Mouse (Mus musculus) thymus, adult 2 months (tissue): ENCODE data around the gene Gtf3a. TPM values are rescaled to one million over a fixed set of nuclear protein-coding genes. Genes with fewer than 3 reads are reported as not detected.
"Not testable (repeated sequence)": the region's sequence is repeated elsewhere in the genome, so short reads cannot be mapped to it uniquely, and the experiment has no call there.

ENCODE experiments used
- DNase-seq: peaks from one replicate; pipeline ENCODE4 v3.0.0; 2021
- H3K27ac ChIP-seq: fragments of 200-500 bp; 2 replicates; pipeline ENCODE4 v1.5.1; 2012; ENCODE audit warnings: low read length, control low read depth; ENCODE audit not compliant: control insufficient read depth, insufficient read depth
- H3K27me3 ChIP-seq: fragments of 200-500 bp; 2 replicates; pipeline ENCODE4 v1.6.1; 2012; ENCODE audit warnings: mild to moderate bottlenecking, low read length, moderate library complexity, mixed read lengths; ENCODE audit not compliant: control insufficient read depth, insufficient read depth
- H3K36me3 ChIP-seq: fragments of 200-500 bp; 2 replicates; pipeline ENCODE4 v1.6.1; 2012; ENCODE audit warnings: mild to moderate bottlenecking, low read length, moderate library complexity; ENCODE audit not compliant: control insufficient read depth, insufficient read depth
- H3K4me1 ChIP-seq: fragments of 200-500 bp; replicated peaks from 2 replicates; pipeline ENCODE4 v1.6.1; 2012; ENCODE audit warnings: low read length; ENCODE audit not compliant: control insufficient read depth, insufficient read depth
- H3K4me3 ChIP-seq: fragments of 200-500 bp; 2 replicates; pipeline ENCODE4 v1.5.1; 2012; ENCODE audit warnings: mild to moderate bottlenecking, low read length, control low read depth, moderate library complexity; ENCODE audit not compliant: control insufficient read depth, insufficient read depth
- CTCF ChIP-seq: fragments of 200-500 bp; IDR thresholded peaks from 2 replicates; pipeline ENCODE4 v1.5.1; 2012; ENCODE audit warnings: mild to moderate bottlenecking, control low read depth, low read length, moderate library complexity, borderline replicate concordance; ENCODE audit not compliant: control insufficient read depth, poor library complexity, insufficient read depth; ENCODE audit errors: extremely low read depth
- POLR2A ChIP-seq: fragments of 200-500 bp; IDR thresholded peaks from 2 replicates; pipeline ENCODE4 v1.6.1; 2012; ENCODE audit warnings: mild to moderate bottlenecking, low read length, control low read depth, moderate library complexity; ENCODE audit not compliant: control insufficient read depth, poor library complexity, insufficient read depth; ENCODE audit errors: extremely low read depth
- WGBS: fragments of 180-500 bp; shearing (Covaris S2); methylation state at CpG from one replicate; pipeline ENCODE4 v1.1.7; 2018; 5-methylcytosine and 5-hydroxymethylcytosine counted together
- polyA plus RNA-seq: library from polyadenylated mRNA; depleted of rRNA; stranded (reverse); fragments of >200 nt; gene quantifications from 2 replicates; pipeline ENCODE4 v1.2.3, GENCODE M21; 2012

Gtf3a gene
- polyA plus RNA-seq, 1 experiment: 85.9 TPM

DNA sequence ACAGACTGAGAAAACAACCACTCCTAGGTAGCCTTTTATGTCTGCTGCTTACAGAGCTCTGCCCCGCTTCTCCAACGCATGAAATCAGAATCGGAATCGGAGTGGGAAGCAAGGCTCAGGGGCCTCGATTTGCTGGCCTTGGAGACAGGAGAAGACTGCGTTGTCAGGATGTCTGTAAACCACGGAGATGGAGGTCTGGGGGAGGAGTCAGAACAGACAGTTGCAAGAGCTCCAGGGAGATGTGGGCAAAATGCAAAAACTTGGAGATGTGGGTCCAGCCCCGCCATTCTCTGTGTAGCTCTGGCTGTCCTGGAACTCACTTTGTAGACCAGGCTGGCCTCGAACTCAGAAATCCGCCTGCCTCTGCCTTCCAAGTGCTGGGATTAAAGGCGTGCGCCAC, 15.0 kb upstream of the Gtf3a start:
- Histone ChIP-seq H3K27me3 (no peaks in the 10 kb centered on the region), H3K27ac (no peak overlapping the region), H3K4me1 (no peaks in the 10 kb centered on the region), H3K4me3 (no peak overlapping the region), H3K36me3 (no peaks in the 10 kb centered on the region)
- no peak for DNase-seq
- WGBS: 80% methylated on average over 12 of the region's 12 CpGs
- TF ChIP-seq POLR2A (no peak), CTCF (no peak)

DNA sequence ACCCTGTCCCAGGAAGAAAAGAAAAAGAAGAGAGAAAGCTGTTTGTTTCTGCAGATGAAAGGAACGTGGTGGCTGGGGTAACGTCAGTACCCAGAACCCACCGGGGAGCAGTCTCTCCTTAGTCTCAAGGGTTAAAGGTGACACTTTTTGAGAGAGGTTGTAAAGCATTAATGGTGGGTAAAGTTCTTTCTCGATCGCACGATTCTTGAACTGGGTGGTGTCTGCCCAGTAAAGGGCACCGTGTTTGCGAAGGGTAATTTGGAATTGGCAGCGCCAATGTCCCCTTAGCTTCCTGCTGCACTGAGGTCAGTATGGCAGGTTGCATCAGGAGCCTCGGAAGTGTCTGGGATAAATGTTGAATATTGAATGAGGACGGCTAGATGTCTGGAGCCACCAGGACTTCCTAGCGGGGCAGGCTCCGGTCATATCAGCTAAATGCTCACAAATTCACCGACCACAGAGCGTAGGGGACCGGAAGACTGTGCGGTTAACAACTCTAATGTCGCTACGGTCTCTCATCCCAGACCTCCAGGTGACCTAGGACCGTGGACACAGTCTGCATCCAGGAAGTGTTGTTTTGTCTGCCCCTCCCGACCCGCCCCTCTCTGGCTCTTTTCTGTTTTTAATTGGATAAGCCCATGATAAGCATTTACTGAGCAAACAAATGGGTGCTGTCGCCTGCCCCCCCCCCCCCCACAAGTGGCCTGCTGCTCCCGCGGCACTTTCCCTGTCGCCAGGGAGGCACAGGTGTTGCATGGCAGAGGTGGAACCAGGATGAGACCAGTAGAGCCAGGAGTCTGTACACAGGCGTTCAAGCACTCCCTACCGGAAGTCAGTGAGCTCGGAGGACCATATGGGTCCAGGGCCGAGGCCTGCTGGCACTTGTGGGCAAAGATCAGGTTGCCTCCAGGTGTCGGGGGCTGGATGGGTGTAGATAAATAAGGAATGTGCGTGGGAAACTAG, 10.6 kb upstream of the Gtf3a start:
- DNase-seq: no peak
- Histone ChIP-seq H3K27ac (no peak overlapping the region), H3K27me3 (no peaks in the 10 kb centered on the region), H3K36me3 (no peaks in the 10 kb centered on the region), H3K4me3 (no peak overlapping the region), H3K4me1 (no peaks in the 10 kb centered on the region)
- WGBS: 90% methylated on average over 32 of the region's 32 CpGs
- no peak for TF ChIP-seq CTCF
- TF ChIP-seq POLR2A: no peak

DNA sequence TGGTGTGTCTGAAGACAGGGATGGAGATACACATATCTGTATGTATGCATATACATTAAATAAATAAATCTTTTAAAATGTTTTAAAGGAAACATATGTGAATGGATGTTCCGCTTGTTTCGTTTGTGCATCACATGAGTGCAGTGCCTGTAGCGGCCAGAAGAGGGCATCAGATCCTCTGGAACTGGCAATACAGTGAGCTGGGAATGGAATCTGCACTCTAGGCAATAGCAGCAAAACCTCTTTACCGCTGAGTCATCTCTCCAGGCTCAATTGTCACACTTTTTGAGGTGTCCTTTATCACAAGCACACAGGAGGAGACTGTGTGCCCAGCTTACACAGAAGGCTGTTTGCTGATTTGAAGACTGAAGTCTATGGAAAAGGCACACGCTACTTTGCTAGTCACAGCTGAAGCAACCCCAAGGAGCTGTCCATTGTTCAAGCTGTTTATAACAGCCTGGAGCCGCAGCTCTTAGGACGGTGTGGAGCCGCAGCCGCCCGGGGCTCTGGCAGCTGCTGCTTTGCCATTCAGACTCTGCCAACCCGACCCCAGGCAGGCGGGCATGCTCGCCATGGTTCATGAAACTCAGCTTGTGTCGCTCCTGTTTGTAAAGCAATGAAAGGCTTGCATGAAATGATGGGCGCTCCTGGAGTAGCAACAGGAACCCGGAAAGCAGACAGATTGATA, 9.2 kb upstream of the Gtf3a start:
- Histone ChIP-seq H3K4me3 (no peak overlapping the region), H3K4me1 (no peaks in the 10 kb centered on the region), H3K27ac (no peak overlapping the region), H3K36me3 (no peaks in the 10 kb centered on the region), H3K27me3 (no peaks in the 10 kb centered on the region)
- TF ChIP-seq POLR2A (no peak), CTCF (no peak)
- WGBS: 92% methylated on average over 16 of the region's 16 CpGs
- no peak for DNase-seq

DNA sequence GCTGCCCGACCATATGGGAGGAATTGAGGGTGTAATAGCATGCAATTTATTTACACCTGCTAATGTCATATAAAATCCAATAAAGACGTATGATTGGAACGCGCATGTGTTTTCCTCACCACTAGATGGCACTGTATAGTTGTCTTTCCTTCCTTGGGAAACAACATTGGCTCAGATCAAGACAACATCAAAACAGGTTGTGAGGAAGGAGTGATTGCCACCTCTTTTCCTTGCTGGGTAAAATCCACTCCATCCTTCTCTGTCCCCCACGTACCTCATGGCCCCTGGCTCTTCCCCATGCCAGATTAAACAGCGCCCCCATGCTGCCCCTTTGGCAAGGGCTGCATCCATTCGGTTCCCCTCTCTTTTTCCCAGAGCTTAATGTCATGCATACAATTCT, 8.2 kb upstream of the Gtf3a start:
- H3K36me3 ChIP-seq: no peaks in the 10 kb centered on the region
- no peak for DNase-seq
- no peaks in the 10 kb centered on the region for H3K4me1 ChIP-seq
- H3K27ac ChIP-seq: no peak overlapping the region
- no peak overlapping the region for H3K4me3 ChIP-seq
- 28% methylated on average over 7 of the region's 7 CpGs for WGBS
- no peaks in the 10 kb centered on the region for H3K27me3 ChIP-seq
- TF ChIP-seq CTCF (peak; percentile 62; the same call in 1 of the 2 replicates), POLR2A (no peak)

DNA sequence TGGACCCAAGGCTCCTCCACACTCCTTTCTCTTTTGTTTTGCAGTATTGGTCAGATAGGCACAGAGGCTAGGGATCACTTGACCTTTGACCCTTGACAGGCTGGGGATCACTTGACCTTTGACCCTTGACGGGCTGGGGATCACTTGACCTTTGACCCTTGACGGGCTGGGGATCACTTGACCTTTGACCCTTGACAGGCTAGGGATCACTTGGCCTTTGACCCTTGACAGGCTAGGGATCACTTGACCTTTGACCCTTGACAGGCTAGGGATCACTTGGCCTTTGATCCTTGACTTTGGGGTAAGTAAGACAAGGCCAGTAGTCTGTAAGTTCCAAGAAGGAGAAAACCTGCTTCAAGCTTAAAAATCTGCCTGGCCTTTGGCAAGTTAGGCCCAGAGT, 6.5 kb upstream of the Gtf3a start:
- H3K4me1 ChIP-seq, H3K27me3 ChIP-seq, H3K27ac ChIP-seq, DNase-seq, H3K4me3 ChIP-seq, H3K36me3 ChIP-seq: not testable (repeated sequence)
- WGBS: 84% methylated on average over 2 of the region's 2 CpGs

DNA sequence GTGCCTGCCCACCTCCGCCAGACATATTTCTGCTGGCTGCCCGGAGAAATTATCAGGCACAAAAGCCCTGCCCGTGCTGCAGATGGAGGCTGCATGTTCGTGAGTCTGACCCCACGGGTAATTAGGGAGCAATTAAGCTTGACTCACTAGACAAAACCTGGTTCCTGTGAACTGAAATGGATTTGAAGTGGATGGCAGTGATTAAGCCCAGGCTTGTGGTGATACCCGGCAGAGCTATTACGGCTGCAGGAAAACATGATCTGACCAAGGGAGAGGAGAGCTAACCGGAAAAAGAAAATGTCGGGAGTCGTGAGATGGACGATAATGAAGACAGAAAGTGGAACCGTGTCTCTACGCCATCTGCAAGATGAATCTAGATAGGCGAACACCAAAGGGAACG, 5.5 kb upstream of the Gtf3a start:
- WGBS: 88% methylated on average over 15 of the region's 15 CpGs
- Histone ChIP-seq H3K27me3 (no peaks in the 10 kb centered on the region), H3K4me3 (no peak overlapping the region), H3K4me1 (no peaks in the 10 kb centered on the region), H3K27ac (no peak overlapping the region), H3K36me3 (no peaks in the 10 kb centered on the region)
- TF ChIP-seq POLR2A: no peak
- DNase-seq: no peak
